ENCODE assay signal across 14 mouse cellular contexts in the genomic region with DNA sequence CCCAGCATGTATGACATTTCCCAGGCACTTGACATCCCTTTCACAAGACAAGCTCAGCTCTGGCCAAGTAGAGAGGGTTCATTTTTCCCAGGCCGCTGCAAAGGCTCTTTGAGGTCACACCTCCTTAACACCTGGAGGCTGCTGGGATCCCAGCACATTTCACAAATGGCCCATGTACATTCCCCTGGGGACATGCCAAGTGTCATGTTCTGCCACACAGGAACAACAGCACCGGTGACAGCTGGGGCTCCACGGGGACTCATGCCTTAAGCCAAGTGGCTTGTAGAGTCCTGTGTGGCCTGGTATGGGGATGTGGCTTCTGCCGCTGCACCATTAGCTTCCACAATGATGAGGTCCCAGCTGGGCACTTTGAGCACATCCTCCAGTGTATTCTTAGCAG. TPM values are rescaled to one million over a fixed set of nuclear protein-coding genes. Genes with fewer than 3 reads are reported as not detected.
DNase-seq lines count a peak whose midpoint lies in the region; ATAC-seq and TF ChIP-seq lines count a peak whose summit lies in the region.
"Had no signal": no experiment of that assay in that cellular context is flagged by ENCODE, and none has a peak within 500 bp of the region (broad histone marks: within the 10 kb centered on the region; RNA-seq: fewer than 3 reads in every experiment).

No protein-coding gene starts in this region.

- no peaks in the 10 kb centered on the region for H3K27me3 ChIP-seq in hindbrain, postnatal 0 days (ENCODE audit: insufficient read depth, low read length)
- H3K27me3 ChIP-seq in hindbrain, embryonic 16.5 days (replicated peaks; ENCODE audit: control insufficient read depth, insufficient read depth, low read length) = no peaks in the 10 kb centered on the region
- no peaks in the 10 kb centered on the region for H3K27me3 ChIP-seq in forebrain, embryonic 14.5 days (replicated peaks; ENCODE audit: control insufficient read depth, insufficient read depth, low read length)
- H3K27me3 ChIP-seq: neural tube, embryonic 13.5 days had no signal

- no peak for TF ChIP-seq CTCF in hindbrain, postnatal 0 days (IDR thresholded peaks at IDR 0.05; ENCODE audit: low read depth)

- WGBS in hindbrain, postnatal 0 days = 50% methylated on average over 4 of the region's 4 CpGs
- whole genome bisulfite sequencing in hindbrain, embryonic 16.5 days = 64% methylated on average over 4 of the region's 4 CpGs
- WGBS in forebrain, embryonic 14.5 days = 79% methylated on average over 4 of the region's 4 CpGs

- no peak overlapping the region for H3K4me2 ChIP-seq in hindbrain, postnatal 0 days (ENCODE audit: low read depth, low read length)
- no peak overlapping the region for H3K4me2 ChIP-seq in hindbrain, embryonic 16.5 days (ENCODE audit: low read length)
- no peak overlapping the region for H3K4me2 ChIP-seq in forebrain, embryonic 14.5 days (ENCODE audit: low read length)
- H3K4me2 ChIP-seq: liver, embryonic 11.5 days; neural tube, embryonic 13.5 days had no signal

- H3K9ac ChIP-seq in hindbrain, postnatal 0 days (replicated peaks; ENCODE audit: low read length) = no peak overlapping the region
- H3K9ac ChIP-seq in hindbrain, embryonic 16.5 days (ENCODE audit: low read depth, low read length) = no peak overlapping the region
- H3K9ac ChIP-seq in forebrain, embryonic 14.5 days (ENCODE audit: low read length) = no peak overlapping the region
- H3K9ac ChIP-seq: neural tube, embryonic 13.5 days had no signal

- no peaks in the 10 kb centered on the region for H3K36me3 ChIP-seq in hindbrain, postnatal 0 days (ENCODE audit: insufficient read depth, low read length)
- no peaks in the 10 kb centered on the region for H3K36me3 ChIP-seq in hindbrain, embryonic 16.5 days (ENCODE audit: control insufficient read depth, insufficient read depth, low read length)
- no peaks in the 10 kb centered on the region for H3K36me3 ChIP-seq in forebrain, embryonic 14.5 days (ENCODE audit: control insufficient read depth, insufficient read depth, low read length)
- H3K36me3 ChIP-seq: neural tube, embryonic 13.5 days had no signal

- DNase-seq in adrenal gland, postnatal 14 days = peak; percentile 22
- DNase-seq in adrenal gland, adult 2 months = no peak
- DNase-seq in hindbrain, postnatal 0 days (ENCODE audit: low spot score) = peak; percentile 33
- peak; percentile 89 for DNase-seq in cerebellum, postnatal 14 days
- peak; percentile 15 for DNase-seq in mesoderm, embryonic 11.5 days (ENCODE audit: low read depth, low spot score)
- no peak for DNase-seq in forebrain, embryonic 14.5 days (ENCODE audit: low spot score)
- no peak for DNase-seq in layer of hippocampus, adult 8-10 months (ENCODE audit: low spot score in 2 of 2)
- DNase-seq: adrenal gland, postnatal 25 days; kidney, postnatal 36 days had no signal

- H3K9me3 ChIP-seq in hindbrain, postnatal 0 days (ENCODE audit: low read length) = no peaks in the 10 kb centered on the region
- no peaks in the 10 kb centered on the region for H3K9me3 ChIP-seq in hindbrain, embryonic 16.5 days (ENCODE audit: control insufficient read depth, low read length)
- no peaks in the 10 kb centered on the region for H3K9me3 ChIP-seq in forebrain, embryonic 14.5 days (replicated peaks; ENCODE audit: control insufficient read depth, low read length)
- H3K9me3 ChIP-seq: neural tube, embryonic 13.5 days had no signal

- ATAC-seq in hindbrain, postnatal 0 days = no peak
- ATAC-seq in hindbrain, embryonic 16.5 days = no peak
- no peak for ATAC-seq in forebrain, embryonic 14.5 days
- ATAC-seq: midbrain, embryonic 16.5 days had no signal

- no peaks in the 10 kb centered on the region for H3K4me1 ChIP-seq in hindbrain, postnatal 0 days (ENCODE audit: insufficient read depth, low read length)
- H3K4me1 ChIP-seq in hindbrain, embryonic 16.5 days (ENCODE audit: control insufficient read depth, insufficient read depth, low read depth, low read length) = no peaks in the 10 kb centered on the region
- 0 out of 2 replicates have a peak, but pooled peaks cover 4% of the 10 kb centered on the region for H3K4me1 ChIP-seq in forebrain, embryonic 14.5 days (ENCODE audit: control insufficient read depth, insufficient read depth, low read length)

- H3K4me3 ChIP-seq in hindbrain, postnatal 0 days (ENCODE audit: low read length) = no peak overlapping the region
- no peak overlapping the region for H3K4me3 ChIP-seq in hindbrain, embryonic 16.5 days (ENCODE audit: low read length)
- no peak overlapping the region for H3K4me3 ChIP-seq in forebrain, embryonic 14.5 days (ENCODE audit: low read depth, low read length)
- H3K4me3 ChIP-seq: neural tube, embryonic 13.5 days had no signal

- H3K27ac ChIP-seq in hindbrain, postnatal 0 days = no peak overlapping the region
- H3K27ac ChIP-seq in hindbrain, embryonic 16.5 days (ENCODE audit: low read depth, low read length) = no peak overlapping the region
- H3K27ac ChIP-seq in forebrain, embryonic 14.5 days (ENCODE audit: low read depth, low read length) = no peak overlapping the region
- H3K27ac ChIP-seq: macrophage; neural tube, embryonic 13.5 days had no signal

RNA-seq across cellular contexts. Expression of a gene that starts 47.0 kb away (rescaled TPM):
- total RNA-seq in adrenal gland, postnatal 14 days (2021) = not detected in 2 replicates
- under 1 TPM; 0.10 to 0.12 TPM for total RNA-seq in adrenal gland, adult 2 months (2021)
- polyA plus RNA-seq in adrenal gland, adult 2 months (2012; rRNA removed) = not detected in 2 replicates
- total RNA-seq in hindbrain, postnatal 0 days (2014; rRNA removed) = 6.8 and 8.2 TPM in 2 replicates
- 16.8 and 19.9 TPM in 2 replicates for polyA plus RNA-seq in hindbrain, postnatal 0 days (2015; fragmentation: Nextera tagmentation; extraction: Ambion mirVana)
- 20.0 and 22.0 TPM in 2 replicates for polyA plus RNA-seq in hindbrain, embryonic 16.5 days (2015; fragmentation: Nextera tagmentation; extraction: Ambion mirVana)
- polyA plus RNA-seq in forebrain, embryonic 14.5 days (2014; fragmentation: Nextera tagmentation; extraction: Ambion mirVana) = 5.6 and 6.5 TPM in 2 replicates
- 10 to 100 TPM; 10.4 to 11.6 (median 10.6) TPM for total RNA-seq in layer of hippocampus, adult 8-10 months (2022)
- polyA plus RNA-seq: macrophage had no signal

RNA-seq across cellular contexts. Expression of a gene that starts 60.0 kb away (rescaled TPM):
- total RNA-seq in adrenal gland, postnatal 14 days (2021) = 39.9 and 47.4 TPM in 2 replicates
- total RNA-seq in adrenal gland, adult 2 months (2021) = 10 to 100 TPM; 46.8 to 76.2 TPM
- polyA plus RNA-seq in adrenal gland, adult 2 months (2012; rRNA removed) = 61.9 and 111 TPM in 2 replicates
- total RNA-seq in hindbrain, postnatal 0 days (2014; rRNA removed) = 87.7 and 135 TPM in 2 replicates
- 35.8 and 37.1 TPM in 2 replicates for polyA plus RNA-seq in hindbrain, postnatal 0 days (2015; fragmentation: Nextera tagmentation; extraction: Ambion mirVana)
- 31.9 and 34.6 TPM in 2 replicates for polyA plus RNA-seq in hindbrain, embryonic 16.5 days (2015; fragmentation: Nextera tagmentation; extraction: Ambion mirVana)
- 24.8 and 31.0 TPM in 2 replicates for polyA plus RNA-seq in forebrain, embryonic 14.5 days (2014; fragmentation: Nextera tagmentation; extraction: Ambion mirVana)
- 100 to 1,000 TPM; 317 to 358 (median 338) TPM for total RNA-seq in layer of hippocampus, adult 8-10 months (2022)

Comparison
In these comparisons a context has a peak if more than half of its experiments do, and no peak if none do; other contexts are left out.
1. DNase-seq: peak in adrenal gland, postnatal 14 days (single experiment), hindbrain, postnatal 0 days (single experiment), cerebellum, postnatal 14 days (2 of 2) and mesoderm, embryonic 11.5 days (single experiment); none in adrenal gland, adult 2 months (single experiment), forebrain, embryonic 14.5 days (single experiment) and layer of hippocampus, adult 8-10 months (0 of 2).